Mouse (Mus musculus): ENCODE results near the gene Magt1. TPM values are rescaled to one million over a fixed set of nuclear protein-coding genes. Genes with fewer than 3 reads are reported as not detected.

Gene Magt1
- 44.4 and 48.7 TPM in 2 replicates for polyA plus RNA-seq (2015; fragmentation: Nextera tagmentation; extraction: Ambion mirVana)

DNA sequence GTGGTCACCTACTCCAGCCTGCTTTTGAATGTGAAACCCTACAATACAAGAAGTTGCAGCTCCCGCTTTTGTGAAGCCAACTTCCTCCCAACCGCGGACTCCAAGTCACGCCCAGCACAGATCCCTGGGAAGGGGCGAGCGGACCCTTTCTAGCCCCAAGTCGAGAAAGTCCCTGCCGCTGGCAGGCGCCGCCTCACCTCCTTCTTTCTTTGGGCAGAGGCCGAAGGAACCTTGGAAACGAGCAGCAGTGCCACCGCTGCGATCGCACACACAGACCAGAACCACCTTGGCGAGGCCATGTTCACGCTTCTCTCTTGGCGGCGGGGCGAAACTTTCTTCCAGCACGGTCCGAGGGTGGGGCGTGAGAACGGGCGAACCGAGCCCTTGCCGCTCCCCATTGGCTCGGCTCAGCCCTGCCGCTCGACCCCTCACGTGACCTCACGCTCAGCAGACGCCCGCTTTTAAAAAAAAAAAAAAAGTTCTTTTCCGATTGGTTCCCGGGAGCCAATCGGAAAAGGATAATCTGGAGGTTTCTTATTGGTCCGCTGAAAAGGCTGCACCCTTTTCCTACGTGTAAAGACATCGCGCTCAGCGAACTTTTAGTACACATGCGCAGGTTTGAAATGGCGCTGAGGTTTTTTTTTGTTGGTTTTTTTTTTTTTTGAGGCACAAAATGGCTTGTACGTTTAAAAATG is at the start of gene Magt1:
Gene Magt1 (minus strand): TSS at position 442 of the 695 bp plus-strand sequence.
- H3K9me3 ChIP-seq, result no peaks in the 10 kb centered on the region
- no peaks in the 10 kb centered on the region for H3K27me3 ChIP-seq (replicated peaks)
- H3K4me3 ChIP-seq, result peak within 1 kb of the TSS; percentile 62
- H3K4me2 ChIP-seq, result peak within 1 kb of the TSS; percentile 66
- peaks cover 17% of the 10 kb centered on the region for H3K4me1 ChIP-seq
- ATAC-seq (ENCODE audit: extremely low read depth, insufficient number of reproducible peaks, low FRiP score, low TSS enrichment), result peak; percentile 96
- 10% methylated on average over 41 of the region's 45 CpGs for WGBS
- H3K9ac ChIP-seq, result peak within 1 kb of the TSS; percentile 82
- peak within 1 kb of the TSS; percentile 91 for H3K27ac ChIP-seq (replicated peaks)
- H3K36me3 ChIP-seq, result no peaks in the 10 kb centered on the region

DNA sequence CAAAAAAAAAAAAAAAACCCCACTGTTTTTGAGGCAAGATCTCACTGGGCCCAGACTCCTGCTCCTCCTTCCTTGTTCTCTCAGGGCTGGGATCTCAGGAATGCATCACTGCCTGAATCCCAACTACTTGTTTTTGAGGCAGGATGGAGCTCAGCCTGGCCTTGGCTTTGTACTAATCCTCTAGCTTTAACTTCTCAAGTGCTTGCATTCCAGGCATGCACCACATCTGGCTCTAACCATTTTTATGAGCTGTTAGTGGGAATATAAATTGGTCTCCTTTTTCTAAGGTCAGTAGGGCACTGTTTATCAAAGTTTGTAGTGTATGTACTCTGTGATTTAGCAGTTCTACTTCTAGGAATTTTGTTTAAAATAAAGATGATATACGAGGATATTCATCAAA is 36.5 kb upstream of the Magt1 start:
- peaks cover 46% of the 10 kb centered on the region for H3K4me1 ChIP-seq
- H3K4me2 ChIP-seq, result no peak overlapping the region
- H3K9me3 ChIP-seq, result no peaks in the 10 kb centered on the region
- ATAC-seq (ENCODE audit: extremely low read depth, insufficient number of reproducible peaks, low FRiP score, low TSS enrichment), result no peak
- H3K36me3 ChIP-seq, result no peaks in the 10 kb centered on the region
- no peak overlapping the region for H3K9ac ChIP-seq
- H3K27me3 ChIP-seq (replicated peaks), result no peaks in the 10 kb centered on the region
- no peak overlapping the region for H3K4me3 ChIP-seq
- WGBS, result 53% methylated on average over 1 of the region's 1 CpGs
- peak overlapping the region; percentile 36; the same call in 1 of the 2 replicates for H3K27ac ChIP-seq (replicated peaks)

DNA sequence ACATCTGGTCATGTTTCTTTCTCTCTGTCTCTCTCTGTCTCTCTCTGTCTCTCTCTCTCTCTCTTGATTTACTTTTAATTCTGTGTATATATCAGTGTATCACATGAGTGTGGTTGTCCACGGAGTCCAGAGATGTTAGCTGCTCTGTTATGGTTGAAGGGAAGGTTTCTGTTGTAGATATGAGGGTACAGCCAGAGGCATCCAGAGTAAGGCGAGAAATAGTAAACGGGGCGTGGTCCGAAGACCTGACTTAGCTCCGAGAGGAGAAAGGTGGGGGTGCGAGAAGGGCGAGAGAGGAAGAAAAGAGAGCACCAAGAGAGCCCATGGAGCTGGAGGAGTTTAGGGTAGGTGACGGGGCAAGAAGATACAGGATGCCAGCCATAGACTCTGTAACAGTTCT is 34.2 kb upstream of the Magt1 start:
- peak overlapping the region; percentile 5; the same call in 1 of the 2 replicates for H3K4me2 ChIP-seq
- 53% methylated on average over 9 of the region's 9 CpGs for WGBS
- H3K9me3 ChIP-seq, result no peaks in the 10 kb centered on the region
- no peaks in the 10 kb centered on the region for H3K36me3 ChIP-seq
- H3K4me1 ChIP-seq, result peaks cover 46% of the 10 kb centered on the region
- ATAC-seq (ENCODE audit: extremely low read depth, insufficient number of reproducible peaks, low FRiP score, low TSS enrichment), result no peak
- no peak overlapping the region for H3K9ac ChIP-seq
- peak overlapping the region; percentile 72 for H3K27ac ChIP-seq (replicated peaks)
- no peaks in the 10 kb centered on the region for H3K27me3 ChIP-seq (replicated peaks)
- no peak overlapping the region for H3K4me3 ChIP-seq

DNA sequence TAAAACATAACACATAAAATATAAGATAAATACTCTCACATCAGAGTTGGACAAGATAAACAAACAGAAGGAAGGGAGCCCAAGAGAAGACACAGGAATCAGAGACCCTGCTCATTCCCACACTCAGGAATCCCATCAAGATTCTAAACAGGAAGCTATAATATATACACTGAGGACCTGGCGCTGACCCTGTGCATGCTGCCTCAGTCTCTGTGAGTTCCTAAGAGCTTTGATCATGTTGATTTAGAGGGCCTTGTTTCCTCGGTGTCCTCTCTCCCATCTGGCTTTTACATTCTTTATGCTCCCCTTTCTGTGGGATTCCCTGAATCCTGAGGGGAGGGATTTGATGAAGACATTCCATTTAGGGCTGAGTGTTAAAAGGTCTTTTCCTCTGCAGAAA is 33.7 kb upstream of the Magt1 start:
- no peak overlapping the region for H3K4me3 ChIP-seq
- peak overlapping the region; percentile 72; the same call in 1 of the 2 replicates for H3K27ac ChIP-seq (replicated peaks)
- no peaks in the 10 kb centered on the region for H3K27me3 ChIP-seq (replicated peaks)
- no peaks in the 10 kb centered on the region for H3K9me3 ChIP-seq
- no peak overlapping the region for H3K9ac ChIP-seq
- no peak overlapping the region for H3K4me2 ChIP-seq
- 37% methylated on average over 2 of the region's 2 CpGs for WGBS
- H3K36me3 ChIP-seq, result no peaks in the 10 kb centered on the region
- peaks cover 46% of the 10 kb centered on the region for H3K4me1 ChIP-seq
- ATAC-seq (ENCODE audit: extremely low read depth, insufficient number of reproducible peaks, low FRiP score, low TSS enrichment), result no peak

DNA sequence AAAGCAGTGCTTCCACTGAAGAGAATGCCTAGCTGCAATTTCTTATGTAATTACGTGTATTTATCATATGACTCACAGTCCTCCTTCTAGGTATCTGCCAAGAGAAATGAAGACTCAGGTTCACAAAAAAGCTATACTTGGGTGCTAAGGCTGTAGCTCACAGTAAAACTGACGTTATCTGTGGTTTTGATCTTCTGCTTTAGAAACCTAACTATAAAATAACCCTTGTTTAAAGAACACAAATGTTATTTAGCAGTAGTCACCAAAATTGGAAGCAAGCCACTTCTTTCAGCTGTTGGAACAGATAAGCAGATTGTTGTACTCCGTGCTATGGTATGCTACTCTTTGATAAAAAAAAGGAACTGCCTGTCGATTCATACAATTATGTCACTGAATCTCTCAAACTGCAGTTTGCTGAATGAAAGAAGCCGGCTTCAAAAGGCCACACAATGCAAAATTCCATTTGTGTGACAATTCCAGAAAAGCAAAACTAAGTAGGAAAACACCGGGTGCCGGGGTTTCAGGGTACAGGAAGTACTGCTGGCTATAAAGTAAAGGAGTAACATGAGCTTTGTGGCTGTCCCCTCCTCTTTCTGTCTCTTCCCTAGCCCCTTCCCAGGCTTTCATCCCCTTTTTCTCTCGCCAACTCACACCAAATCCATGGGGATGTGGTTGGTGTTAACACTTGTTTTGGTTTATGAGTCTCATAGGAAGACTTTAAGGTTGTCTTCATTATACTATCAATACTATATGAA is 32.3 kb upstream of the Magt1 start:
- Histone ChIP-seq H3K4me1 (peaks cover 46% of the 10 kb centered on the region), H3K9ac (no peak overlapping the region), H3K4me3 (peak overlapping the region; percentile 14; the same call in 1 of the 2 replicates), H3K27ac (replicated peaks) (peak overlapping the region; percentile 72), H3K4me2 (peak overlapping the region; percentile 46), H3K27me3 (replicated peaks) (no peaks in the 10 kb centered on the region), H3K9me3 (no peaks in the 10 kb centered on the region), H3K36me3 (no peaks in the 10 kb centered on the region)
- no peak for ATAC-seq (ENCODE audit: extremely low read depth, insufficient number of reproducible peaks, low FRiP score, low TSS enrichment)
- WGBS, result 26% methylated on average over 8 of the region's 8 CpGs

DNA sequence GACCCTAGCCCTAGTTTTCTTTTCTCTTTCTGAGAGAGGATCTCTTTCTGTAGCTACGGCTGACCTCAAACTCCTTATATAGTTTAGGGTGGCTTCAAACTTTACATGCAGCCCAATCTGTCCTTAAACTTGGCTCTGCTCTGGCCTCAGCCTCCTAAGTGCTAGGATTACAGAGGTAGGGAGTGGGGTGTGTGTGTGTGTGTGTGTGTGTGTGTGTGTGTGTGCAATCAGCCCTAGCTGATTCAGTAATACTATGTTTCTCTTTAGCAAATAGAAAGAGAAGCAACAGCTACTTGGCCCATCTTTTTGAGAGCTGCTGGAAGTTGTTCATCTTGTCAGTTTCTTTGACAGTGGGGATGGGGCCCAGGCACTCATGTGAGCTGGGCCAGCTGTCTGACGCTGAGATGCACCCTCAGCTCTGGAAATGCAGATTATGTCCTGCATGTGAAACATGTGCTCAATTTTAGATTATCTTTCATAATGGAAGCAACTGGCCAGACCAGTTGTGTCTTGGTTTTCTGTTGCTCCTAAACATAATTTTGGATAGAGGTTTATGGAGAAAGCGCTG is 25.6 kb upstream of the Magt1 start:
- ATAC-seq (ENCODE audit: extremely low read depth, insufficient number of reproducible peaks, low FRiP score, low TSS enrichment), result no peak
- H3K27ac ChIP-seq (replicated peaks), result 0 out of 2 replicates have a peak overlapping the region, but pooled peaks have one; percentile 33

DNA sequence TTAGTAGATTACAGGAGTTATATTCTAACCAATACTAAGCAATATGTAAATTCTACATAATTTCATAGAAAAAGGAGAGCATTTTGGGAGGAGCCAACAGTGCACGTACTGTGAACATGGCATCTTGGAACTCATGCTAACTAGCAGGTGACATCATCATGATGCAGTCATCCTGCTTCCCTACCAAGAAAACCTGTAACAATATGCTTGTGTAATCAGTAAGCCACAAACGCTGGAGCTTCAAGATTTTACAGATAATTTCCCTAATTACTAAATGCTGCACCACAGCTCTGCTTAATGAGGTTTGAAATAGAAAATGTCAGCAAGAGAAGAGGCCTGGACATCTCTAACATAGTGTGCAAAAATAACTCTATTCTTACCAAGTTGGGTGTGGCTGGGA is 24.0 kb upstream of the Magt1 start:
- H3K27me3 ChIP-seq (replicated peaks), result no peaks in the 10 kb centered on the region
- no peak overlapping the region for H3K27ac ChIP-seq (replicated peaks)
- no peak overlapping the region for H3K4me2 ChIP-seq
- no peaks in the 10 kb centered on the region for H3K36me3 ChIP-seq
- H3K4me1 ChIP-seq, result peaks cover 18% of the 10 kb centered on the region
- no peak overlapping the region for H3K4me3 ChIP-seq
- no peak overlapping the region for H3K9ac ChIP-seq
- WGBS, result 57% methylated on average over 2 of the region's 2 CpGs
- ATAC-seq (ENCODE audit: extremely low read depth, insufficient number of reproducible peaks, low FRiP score, low TSS enrichment), result no peak
- no peaks in the 10 kb centered on the region for H3K9me3 ChIP-seq

More for the DNA sequence above, 25.6 kb upstream of the Magt1 start:
- no peak overlapping the region for H3K9ac ChIP-seq
- 63% methylated on average over 3 of the region's 3 CpGs for WGBS
- H3K36me3 ChIP-seq, result no peaks in the 10 kb centered on the region
- no peaks in the 10 kb centered on the region for H3K9me3 ChIP-seq
- H3K4me1 ChIP-seq, result peaks cover 16% of the 10 kb centered on the region
- no peak overlapping the region for H3K4me3 ChIP-seq
- no peak overlapping the region for H3K4me2 ChIP-seq
- H3K27me3 ChIP-seq (replicated peaks), result no peaks in the 10 kb centered on the region

DNA sequence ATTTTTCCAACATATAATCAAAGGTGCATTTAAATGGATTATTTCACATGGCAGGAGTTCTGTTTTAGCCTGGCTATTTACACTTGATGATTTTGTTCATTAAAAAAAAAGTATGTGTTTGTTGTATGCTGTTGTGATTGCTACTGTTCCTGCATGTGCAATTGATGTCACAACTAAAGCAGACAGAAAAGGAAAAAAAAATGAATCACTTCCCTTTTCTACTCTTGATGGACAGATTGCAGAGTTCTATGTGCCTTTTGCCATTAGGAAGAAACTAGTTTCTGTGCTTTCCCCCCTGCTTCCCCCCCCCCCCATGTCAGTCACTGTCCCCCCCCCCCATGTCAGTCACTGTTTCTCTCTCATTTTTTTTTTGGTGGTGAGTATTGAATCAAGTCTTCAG is 19.4 kb upstream of the Magt1 start:
- Histone ChIP-seq H3K36me3 (no peaks in the 10 kb centered on the region), H3K4me3 (no peak overlapping the region), H3K9ac (no peak overlapping the region), H3K4me2 (no peak overlapping the region), H3K27ac (replicated peaks) (no peak overlapping the region), H3K4me1 (peaks cover 11% of the 10 kb centered on the region), H3K9me3 (no peaks in the 10 kb centered on the region), H3K27me3 (replicated peaks) (no peaks in the 10 kb centered on the region)
- ATAC-seq (ENCODE audit: extremely low read depth, insufficient number of reproducible peaks, low FRiP score, low TSS enrichment), result no peak

DNA sequence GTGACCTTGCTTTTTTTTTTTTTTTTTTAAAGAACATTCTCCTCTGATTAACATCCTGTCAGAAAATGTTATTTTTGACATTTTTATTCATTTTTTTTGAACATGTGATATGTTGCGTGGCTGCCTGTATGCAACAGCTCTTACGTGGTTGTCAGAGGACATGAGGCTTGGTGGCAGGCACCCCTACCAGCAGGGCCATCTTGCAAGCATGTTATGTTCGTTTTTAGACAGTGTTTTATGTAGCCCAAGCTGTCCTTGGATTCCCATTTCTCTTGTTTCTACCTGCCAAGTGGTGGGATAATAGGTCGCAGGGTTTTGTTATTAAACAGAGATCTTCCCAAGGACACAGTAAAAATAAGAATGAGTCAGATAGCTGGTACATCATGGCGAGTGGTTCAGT is 18.5 kb upstream of the Magt1 start:
- ATAC-seq (ENCODE audit: extremely low read depth, insufficient number of reproducible peaks, low FRiP score, low TSS enrichment), result no peak
- H3K9me3 ChIP-seq, result no peaks in the 10 kb centered on the region
- no peak overlapping the region for H3K4me3 ChIP-seq

DNA sequence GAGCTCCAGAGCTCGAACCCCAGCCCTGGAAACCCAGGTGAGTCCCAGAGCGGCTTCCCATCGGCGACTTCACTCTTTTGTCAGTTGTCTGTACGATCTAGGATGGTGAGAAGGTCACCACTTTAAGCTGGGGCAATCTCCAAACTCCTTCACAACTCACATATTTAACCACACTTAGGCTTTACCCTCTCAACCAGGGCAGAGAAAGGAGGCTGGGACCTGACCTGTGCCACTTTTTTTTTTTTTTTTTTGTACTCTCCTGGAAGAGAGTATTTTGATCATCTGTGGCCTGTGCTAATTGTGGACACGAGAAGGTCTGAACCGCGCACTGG is 15.6 kb upstream of the Magt1 start:
- Histone ChIP-seq H3K27me3 (replicated peaks) (no peaks in the 10 kb centered on the region), H3K4me2 (peak overlapping the region; percentile 67), H3K4me3 (peak overlapping the region; percentile 60), H3K9me3 (no peaks in the 10 kb centered on the region), H3K4me1 (peaks cover 9% of the 10 kb centered on the region), H3K9ac (peak overlapping the region; percentile 85), H3K27ac (replicated peaks) (peak overlapping the region; percentile 78), H3K36me3 (0 out of 2 replicates have a peak, but pooled peaks cover 6% of the 10 kb centered on the region)
- ATAC-seq (ENCODE audit: extremely low read depth, insufficient number of reproducible peaks, low FRiP score, low TSS enrichment), result no peak
- 11% methylated on average over 8 of the region's 8 CpGs for WGBS

More for the DNA sequence above, 18.5 kb upstream of the Magt1 start:
- Histone ChIP-seq H3K27ac (replicated peaks) (no peak overlapping the region), H3K9ac (no peak overlapping the region), H3K4me2 (no peak overlapping the region), H3K4me1 (peaks cover 9% of the 10 kb centered on the region), H3K27me3 (replicated peaks) (no peaks in the 10 kb centered on the region), H3K36me3 (no peaks in the 10 kb centered on the region)
- WGBS, result 61% methylated on average over 5 of the region's 5 CpGs
